Mouse (Mus musculus): ENCODE measurements at regions not wholly inside any gene's neighbourhood (a gene's known extent, or its start where the extent isn't known, plus 50 kb on each side); places are given as distances from the start of the nearest gene placed in this dataset.
A peak's percentile ranks its signal among the peaks of the same experiment; 100 is the strongest.

GRCm38 (mm10) chr2:75472489-75472888 lies 186.6 kb upstream of the Hnrnpa3 start:
- Histone ChIP-seq H3K4me2 (no peak overlapping the region), H3K36me3 (no peaks in the 10 kb centered on the region), H3K4me1 (replicated peaks) (peaks cover 11% of the 10 kb centered on the region), H3K4me3 (no peak overlapping the region), H3K27me3 (no peaks in the 10 kb centered on the region), H3K9me3 (no peaks in the 10 kb centered on the region), H3K27ac (replicated peaks) (no peak overlapping the region), H3K9ac (no peak overlapping the region)
- no peak for ATAC-seq (ENCODE audit: low FRiP score, low read depth)
- 89% methylated on average over 9 of the region's 9 CpGs for WGBS

- Histone ChIP-seq H3K27me3 (no peaks in the 10 kb centered on the region), H3K4me3 (no peak overlapping the region), H3K9me3 (no peaks in the 10 kb centered on the region), H3K9ac (no peak overlapping the region), H3K27ac (replicated peaks) (no peak overlapping the region), H3K4me2 (no peak overlapping the region), H3K36me3 (no peaks in the 10 kb centered on the region), H3K4me1 (replicated peaks) (peaks cover 11% of the 10 kb centered on the region)
- WGBS, result 68% methylated on average over 6 of the region's 6 CpGs
- no peak for ATAC-seq (ENCODE audit: low FRiP score, low read depth)
Measured at GRCm38 (mm10) chr2:75474509-75474908, 184.6 kb upstream of the Hnrnpa3 start.

- 96% methylated on average over 1 of the region's 1 CpGs for WGBS
- no peaks in the 10 kb centered on the region for H3K27me3 ChIP-seq
- no peak overlapping the region for H3K4me2 ChIP-seq
- no peaks in the 10 kb centered on the region for H3K36me3 ChIP-seq
- no peak for ATAC-seq (ENCODE audit: low FRiP score, low read depth)
- peaks cover under 1% of the 10 kb centered on the region; the same call in 1 of the 2 replicates for H3K4me1 ChIP-seq (replicated peaks)
- no peak overlapping the region for H3K4me3 ChIP-seq
- H3K27ac ChIP-seq (replicated peaks), result no peak overlapping the region
- H3K9me3 ChIP-seq, result no peaks in the 10 kb centered on the region
- H3K9ac ChIP-seq, result no peak overlapping the region
Measured at GRCm38 (mm10) chr2:75476350-75476749, 182.7 kb upstream of the Hnrnpa3 start.

- H3K9ac ChIP-seq, result no peak overlapping the region
- no peaks in the 10 kb centered on the region for H3K27me3 ChIP-seq
- ATAC-seq (ENCODE audit: low FRiP score, low read depth), result no peak
- 72% methylated on average over 8 of the region's 8 CpGs for WGBS
- H3K9me3 ChIP-seq, result no peaks in the 10 kb centered on the region
- no peak overlapping the region for H3K27ac ChIP-seq (replicated peaks)
- H3K4me2 ChIP-seq, result no peak overlapping the region
- H3K36me3 ChIP-seq, result no peaks in the 10 kb centered on the region
- peaks cover 8% of the 10 kb centered on the region for H3K4me1 ChIP-seq (replicated peaks)
- no peak overlapping the region for H3K4me3 ChIP-seq
Measured at GRCm38 (mm10) chr2:75477076-75477475, 182.0 kb upstream of the Hnrnpa3 start.

- WGBS, result 84% methylated on average over 5 of the region's 5 CpGs
- Histone ChIP-seq H3K4me1 (replicated peaks) (peaks cover 11% of the 10 kb centered on the region), H3K9me3 (no peaks in the 10 kb centered on the region), H3K27ac (replicated peaks) (no peak overlapping the region), H3K9ac (no peak overlapping the region), H3K4me2 (no peak overlapping the region), H3K27me3 (no peaks in the 10 kb centered on the region), H3K4me3 (no peak overlapping the region), H3K36me3 (no peaks in the 10 kb centered on the region)
- ATAC-seq (ENCODE audit: low FRiP score, low read depth), result no peak
Measured at GRCm38 (mm10) chr2:75479546-75479945, 179.5 kb upstream of the Hnrnpa3 start.

- Histone ChIP-seq H3K36me3 (no peaks in the 10 kb centered on the region), H3K27me3 (no peaks in the 10 kb centered on the region), H3K4me2 (no peak overlapping the region), H3K27ac (replicated peaks) (no peak overlapping the region; the same call in 1 of the 2 replicates), H3K4me1 (replicated peaks) (peaks cover 11% of the 10 kb centered on the region), H3K9me3 (no peaks in the 10 kb centered on the region), H3K4me3 (no peak overlapping the region), H3K9ac (no peak overlapping the region)
- 35% methylated on average over 8 of the region's 8 CpGs for WGBS
- ATAC-seq (ENCODE audit: low FRiP score, low read depth), result peak; percentile 43; the same call in 1 of the 2 replicates
Measured at GRCm38 (mm10) chr2:75481863-75482262, 177.2 kb upstream of the Hnrnpa3 start.

- H3K27ac ChIP-seq (replicated peaks), result no peak overlapping the region
- H3K4me3 ChIP-seq, result no peak overlapping the region
- H3K9me3 ChIP-seq, result no peaks in the 10 kb centered on the region
- ATAC-seq (ENCODE audit: low FRiP score, low read depth), result no peak
- H3K9ac ChIP-seq, result no peak overlapping the region
- no peak overlapping the region for H3K4me2 ChIP-seq
- no peaks in the 10 kb centered on the region for H3K27me3 ChIP-seq
- no peaks in the 10 kb centered on the region for H3K36me3 ChIP-seq
- 55% methylated on average over 2 of the region's 2 CpGs for WGBS
- H3K4me1 ChIP-seq (replicated peaks), result peaks cover 11% of the 10 kb centered on the region
Measured at GRCm38 (mm10) chr2:75482484-75482883, 176.6 kb upstream of the Hnrnpa3 start.

- no peaks in the 10 kb centered on the region for H3K9me3 ChIP-seq
- H3K36me3 ChIP-seq, result no peaks in the 10 kb centered on the region
- no peak overlapping the region for H3K27ac ChIP-seq (replicated peaks)
- H3K9ac ChIP-seq, result no peak overlapping the region
- H3K4me1 ChIP-seq (replicated peaks), result peaks cover 11% of the 10 kb centered on the region
- 52% methylated on average over 10 of the region's 10 CpGs for WGBS
- no peak for ATAC-seq (ENCODE audit: low FRiP score, low read depth)
- H3K27me3 ChIP-seq, result no peaks in the 10 kb centered on the region
- H3K4me2 ChIP-seq, result no peak overlapping the region
- no peak overlapping the region for H3K4me3 ChIP-seq
Measured at GRCm38 (mm10) chr2:75484951-75485350, 174.1 kb upstream of the Hnrnpa3 start.

- no peaks in the 10 kb centered on the region; the same call in 1 of the 2 replicates for H3K4me1 ChIP-seq (replicated peaks)
- no peak overlapping the region for H3K4me2 ChIP-seq
- H3K36me3 ChIP-seq, result no peaks in the 10 kb centered on the region
- no peak overlapping the region for H3K27ac ChIP-seq (replicated peaks)
- H3K27me3 ChIP-seq, result no peaks in the 10 kb centered on the region
- no peak for ATAC-seq (ENCODE audit: low FRiP score, low read depth)
- 94% methylated on average over 1 of the region's 1 CpGs for WGBS
- H3K4me3 ChIP-seq, result no peak overlapping the region
- H3K9me3 ChIP-seq, result no peaks in the 10 kb centered on the region
- no peak overlapping the region for H3K9ac ChIP-seq
Measured at GRCm38 (mm10) chr2:75491150-75491549, 167.9 kb upstream of the Hnrnpa3 start.

- Histone ChIP-seq H3K4me2 (no peak overlapping the region), H3K9ac (no peak overlapping the region), H3K9me3 (no peaks in the 10 kb centered on the region), H3K27me3 (no peaks in the 10 kb centered on the region), H3K36me3 (no peaks in the 10 kb centered on the region), H3K27ac (replicated peaks) (no peak overlapping the region), H3K4me1 (replicated peaks) (no peaks in the 10 kb centered on the region; the same call in 1 of the 2 replicates), H3K4me3 (no peak overlapping the region)
- 47% methylated on average over 3 of the region's 3 CpGs for WGBS
- no peak for ATAC-seq (ENCODE audit: low FRiP score, low read depth)
Measured at GRCm38 (mm10) chr2:75491789-75492500, 167.1 kb upstream of the Hnrnpa3 start.

- Histone ChIP-seq H3K4me1 (replicated peaks) (no peaks in the 10 kb centered on the region; the same call in 1 of the 2 replicates), H3K9ac (no peak overlapping the region), H3K4me3 (no peak overlapping the region), H3K27me3 (no peaks in the 10 kb centered on the region), H3K36me3 (no peaks in the 10 kb centered on the region), H3K4me2 (no peak overlapping the region), H3K9me3 (no peaks in the 10 kb centered on the region), H3K27ac (replicated peaks) (no peak overlapping the region)
- no peak for ATAC-seq (ENCODE audit: low FRiP score, low read depth)
- 78% methylated on average over 4 of the region's 4 CpGs for WGBS
Measured at GRCm38 (mm10) chr2:75492501-75492898, 166.6 kb upstream of the Hnrnpa3 start.

- H3K27me3 ChIP-seq, result no peaks in the 10 kb centered on the region
Measured at GRCm38 (mm10) chr2:75496606-75497240, 162.3 kb upstream of the Hnrnpa3 start.

More at GRCm38 (mm10) chr2:75496606-75497240, 162.3 kb upstream of the Hnrnpa3 start:
- Histone ChIP-seq H3K27ac (replicated peaks) (no peak overlapping the region), H3K4me2 (no peak overlapping the region), H3K9ac (no peak overlapping the region), H3K4me1 (replicated peaks) (no peaks in the 10 kb centered on the region; the same call in 1 of the 2 replicates), H3K9me3 (no peaks in the 10 kb centered on the region), H3K36me3 (no peaks in the 10 kb centered on the region), H3K4me3 (no peak overlapping the region)
- WGBS, result 83% methylated on average over 5 of the region's 5 CpGs
- no peak for ATAC-seq (ENCODE audit: low FRiP score, low read depth)

Measured in hindbrain, embryonic 15.5 days (tissue).